Mouse (Mus musculus) ES-E14 (cell line): ENCODE results near the gene Smarcd1.

ENCODE experiments used
- CHD2 ChIP-seq: IDR thresholded peaks from 2 replicates; pipeline ENCODE4 v1.6.1; 2014; ENCODE audit warnings: mild to moderate bottlenecking, low read depth, low read length, inconsistent platforms
- ZNF384 ChIP-seq: IDR thresholded peaks from 2 replicates; pipeline ENCODE4 v1.6.1; 2012; ENCODE audit warnings: low read depth, low read length, inconsistent platforms

- no peak for TF ChIP-seq CHD2
- TF ChIP-seq ZNF384: no peak
Measured at GRCm38 (mm10) chr15:99670964-99671670, 30.8 kb upstream of the Smarcd1 start.
